Mouse (Mus musculus) c-Kit-positive CD71-positive TER-119-negative erythroid progenitor cells, embryonic 14.5 days (primary cell): ENCODE results near the gene Copa.

Experiments
- DNase-seq: peaks from one replicate; pipeline ENCODE4 v3.0.0-alpha.2; 2013; ENCODE audit warnings: low read depth

Copa gene

DNA sequence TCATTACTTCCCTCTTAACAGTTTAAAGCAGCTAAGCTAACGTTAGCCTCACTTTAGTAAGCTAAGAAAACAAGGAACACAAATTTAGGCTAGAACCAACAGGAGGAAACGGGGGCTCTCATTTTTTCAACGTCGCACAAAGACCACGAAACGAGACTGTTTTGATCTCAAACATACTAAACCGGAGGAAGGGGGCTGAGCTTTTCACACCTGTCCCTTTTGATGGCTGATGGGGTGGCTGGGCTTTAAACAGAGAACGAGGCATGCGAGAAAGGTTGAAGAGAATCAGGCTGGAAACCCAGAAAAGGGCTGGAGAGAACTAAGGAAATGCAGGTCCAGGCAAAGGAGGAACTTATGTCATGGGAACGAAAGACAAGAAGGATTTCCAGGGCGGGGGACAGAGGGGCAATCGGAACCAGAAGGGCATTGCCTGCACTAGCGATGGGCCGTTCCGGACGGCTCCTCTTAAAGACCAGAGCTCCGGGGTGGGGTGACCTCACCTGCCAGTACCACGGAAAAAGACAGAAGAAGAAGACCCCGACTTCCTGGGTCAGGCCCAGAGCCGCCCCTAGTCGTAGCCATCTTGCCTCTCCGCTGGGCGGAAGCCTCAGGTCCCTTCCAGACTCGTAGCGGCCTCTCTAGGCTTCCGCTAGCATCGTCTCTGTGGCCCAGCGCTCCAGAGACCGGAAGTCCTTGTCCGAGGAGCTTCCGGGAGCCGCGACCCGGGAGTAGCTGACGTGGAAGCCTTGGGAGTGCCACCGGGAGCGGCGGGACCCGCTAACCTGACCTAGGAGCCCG is at the start of gene Copa, which contains the start of gene Ncstn:
TSS of gene Copa (plus strand) at position 429 of the 798 bp plus-strand sequence.
TSS of gene Ncstn (minus strand) at position 695 of the 798 bp plus-strand sequence.
- DNase-seq: peak; percentile 88

DNA sequence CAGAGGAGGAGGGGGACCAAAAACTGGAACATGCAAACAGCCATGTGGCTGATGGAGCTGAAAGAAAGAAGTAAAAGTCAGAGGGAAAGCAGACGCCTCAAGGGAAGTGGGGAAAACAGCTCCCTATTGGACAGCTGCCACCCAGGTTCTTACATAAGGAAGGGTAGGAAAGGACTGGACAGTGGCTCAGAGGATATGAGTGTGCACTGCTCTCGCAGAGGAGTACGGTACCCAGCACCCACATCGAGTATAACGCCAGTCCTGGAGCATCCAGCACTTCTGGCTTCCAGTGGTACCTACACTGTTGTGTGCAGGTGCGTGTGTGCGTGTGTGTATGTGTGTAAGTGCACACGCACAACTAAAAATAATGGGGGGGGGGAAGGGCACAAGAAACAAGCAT is 35.9 kb upstream of the Copa start:
- DNase-seq: no peak

DNA sequence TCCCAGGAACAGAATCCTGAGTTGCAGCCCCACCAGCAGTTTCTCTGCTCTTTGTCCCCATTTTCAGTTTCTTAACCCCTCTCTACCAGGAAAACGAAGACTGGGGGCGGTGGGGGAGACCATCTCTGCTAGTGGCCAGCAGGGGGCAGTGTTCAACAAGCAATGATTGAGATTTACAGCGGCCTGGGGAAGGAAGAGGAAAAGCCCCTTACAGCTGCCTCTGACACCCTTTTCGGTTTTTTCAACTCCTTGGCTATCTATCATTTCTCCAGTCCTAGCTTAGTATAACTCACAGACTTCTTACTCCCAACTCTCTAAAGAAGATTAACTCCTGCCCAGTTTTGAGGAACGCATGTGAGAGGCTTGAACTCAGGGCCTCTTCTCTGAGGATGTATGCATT is 35.4 kb upstream of the Copa start:
- DNase-seq: peak; percentile 61

DNA sequence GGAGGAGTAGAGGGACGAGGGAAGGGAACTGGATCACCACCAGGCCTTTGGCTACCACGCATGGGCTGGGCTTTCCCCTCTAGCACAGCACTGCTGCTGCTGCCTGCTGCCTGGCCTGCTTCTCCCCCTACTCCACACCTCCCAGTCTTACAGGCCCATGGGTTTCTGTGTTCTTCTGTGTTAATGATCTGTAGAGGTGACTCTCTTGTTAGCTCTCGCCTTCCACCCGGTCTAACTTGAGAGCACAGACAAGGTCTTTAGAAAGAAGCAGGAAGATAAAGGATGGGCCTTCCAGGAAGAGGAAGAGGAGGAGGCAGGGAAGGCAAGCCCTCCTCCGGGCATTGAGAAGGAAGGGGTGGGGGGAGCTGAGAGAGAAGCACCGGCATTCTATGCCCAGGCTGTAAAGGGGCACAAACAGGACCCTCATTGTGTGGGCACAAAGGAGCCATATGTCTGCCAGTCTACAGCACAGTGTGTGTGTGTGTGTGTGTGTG is 34.0 kb upstream of the Copa start:
- no peak for DNase-seq

DNA sequence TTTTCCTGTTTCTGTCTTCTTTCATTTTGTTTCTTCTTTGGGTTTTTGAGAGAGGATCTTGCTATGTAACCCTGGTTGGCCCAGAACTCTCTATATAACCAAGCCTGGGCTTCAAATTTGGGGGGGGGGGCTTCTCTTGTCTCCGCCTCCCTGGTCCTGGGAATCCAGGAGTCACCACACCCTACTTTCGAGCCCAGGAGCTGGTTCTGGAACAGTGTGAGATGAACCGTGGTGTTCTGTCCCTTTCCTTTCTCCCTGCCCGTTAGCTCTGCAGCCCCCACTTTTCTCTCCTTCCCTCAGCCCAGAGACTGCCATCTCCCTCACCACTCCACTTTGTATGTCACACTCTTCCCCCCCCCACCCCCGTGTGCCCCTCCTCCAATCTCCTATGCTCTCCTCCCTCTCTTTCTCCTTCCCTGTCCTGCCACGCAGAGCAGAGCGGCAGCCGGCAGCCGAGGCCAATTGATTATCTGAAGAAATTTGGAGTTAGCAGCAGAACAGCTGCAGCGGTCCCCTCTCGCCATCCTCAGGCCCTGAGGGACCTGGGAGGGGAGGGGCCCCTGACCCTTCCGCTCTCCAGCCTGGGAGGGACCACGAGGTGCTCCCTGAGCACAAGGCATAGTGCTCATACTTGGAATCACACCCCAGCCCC is 33.1 kb upstream of the Copa start:
- no peak for DNase-seq

DNA sequence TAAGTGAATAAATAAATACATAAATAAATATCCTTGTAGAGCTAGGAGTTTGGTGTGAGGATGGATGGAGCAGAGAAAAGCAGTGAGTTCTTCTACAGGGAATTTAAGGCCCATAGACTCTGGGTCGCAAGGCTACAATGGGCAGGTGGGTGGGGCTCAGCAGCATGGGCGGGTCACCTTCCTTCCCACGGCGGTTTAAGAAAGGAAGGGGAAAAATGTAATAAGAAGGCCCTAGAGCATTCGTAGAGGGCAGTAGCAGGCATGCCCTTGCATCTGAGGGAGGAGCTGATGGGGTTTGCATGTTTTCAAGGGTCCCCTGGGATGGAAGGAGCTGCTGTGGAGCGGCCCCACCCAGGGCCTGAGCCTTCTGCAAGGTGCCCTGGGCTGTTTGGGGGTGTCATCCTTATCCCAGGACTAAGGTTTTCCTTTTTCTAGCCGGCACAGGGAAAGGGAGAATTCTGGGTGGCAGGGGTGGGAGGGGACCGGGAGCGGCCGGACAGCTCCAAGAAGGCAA is 29.5 kb upstream of the Copa start:
- no peak for DNase-seq

DNA sequence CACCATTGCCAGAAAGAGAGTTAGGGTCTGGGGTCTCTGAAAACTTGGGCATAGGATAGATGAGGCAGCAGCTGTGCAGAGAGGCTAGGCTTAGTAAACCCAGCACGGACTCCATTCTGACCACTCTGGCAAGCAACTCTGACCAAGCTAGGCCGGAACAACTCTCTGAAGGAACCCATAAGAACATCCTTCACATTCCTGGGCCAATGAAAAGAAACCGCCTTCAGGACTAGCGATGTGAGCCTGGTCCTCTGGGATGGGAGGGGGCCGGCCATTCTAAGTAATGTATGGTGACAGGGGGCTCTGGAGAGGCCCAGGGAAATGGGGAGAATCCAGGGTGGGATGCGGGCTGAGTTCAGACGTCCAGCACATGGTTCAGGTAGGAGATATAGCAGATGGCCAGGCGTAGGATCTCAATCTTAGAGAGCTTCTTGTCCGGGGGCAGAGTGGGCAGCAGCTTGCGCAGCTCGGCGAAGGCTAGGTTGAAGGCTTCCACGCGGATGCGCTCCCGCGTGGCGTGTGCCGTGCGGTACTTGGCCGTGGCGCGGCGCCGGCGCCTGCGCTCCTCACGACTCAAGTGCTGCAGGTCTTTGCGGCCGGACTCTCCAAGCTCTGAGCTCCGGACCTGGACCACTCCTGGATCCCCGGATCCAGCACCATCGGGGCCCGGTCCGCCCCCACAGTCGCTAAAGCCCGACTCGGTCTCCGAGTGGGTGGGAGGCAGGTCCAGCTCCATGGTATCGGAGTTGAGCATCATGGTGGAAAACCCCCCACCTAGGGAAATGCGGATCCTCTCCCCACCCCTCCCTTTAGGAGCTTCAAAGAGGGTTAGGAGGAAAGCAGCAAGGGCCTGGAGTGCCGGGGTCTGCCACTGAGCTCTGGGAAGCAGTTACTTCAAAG is 28.5 kb upstream of the Copa start:
- no peak for DNase-seq

DNA sequence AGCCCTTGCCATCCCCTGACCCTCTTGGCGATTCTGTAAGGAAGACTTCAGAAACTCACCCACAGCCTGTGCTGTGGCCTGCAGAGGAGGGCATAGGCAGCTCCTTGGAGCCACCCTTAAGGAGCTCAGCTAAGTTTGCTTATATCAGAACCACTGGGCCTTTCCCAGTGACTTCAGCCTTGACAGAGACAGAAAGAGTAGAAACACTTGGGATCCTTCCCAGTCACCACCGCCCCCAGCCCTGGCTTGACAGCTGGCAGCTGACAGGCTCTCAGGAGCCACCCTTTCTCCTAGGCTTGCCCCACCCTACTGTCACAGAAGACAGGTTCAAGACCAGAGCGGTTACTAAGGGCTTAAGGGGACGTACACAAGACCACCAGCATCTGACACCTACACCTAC is 26.1 kb upstream of the Copa start:
- DNase-seq: no peak

DNA sequence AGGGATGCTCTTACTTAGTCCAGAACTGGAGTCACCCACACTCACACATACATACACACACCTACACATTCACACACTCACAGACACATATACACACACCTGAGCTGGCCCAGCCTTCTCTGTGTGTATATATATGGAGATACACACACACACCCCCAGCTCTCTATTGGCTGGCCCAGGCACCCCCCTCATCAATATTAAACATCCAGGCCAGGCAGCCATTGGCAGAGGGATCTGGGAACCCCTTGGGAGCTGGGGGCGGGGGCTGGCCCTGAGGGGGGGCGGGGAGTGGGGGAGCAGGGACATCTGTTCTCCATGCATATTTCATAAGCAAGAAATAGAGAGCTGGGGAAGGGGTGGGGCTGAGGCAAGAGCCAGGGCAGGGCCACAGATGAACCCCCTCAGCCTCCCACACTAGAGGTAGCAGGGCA is 24.8 kb upstream of the Copa start, which contains the start of gene Nhlh1:
TSS of gene Nhlh1 (minus strand) at position 83 of the 431 bp plus-strand sequence.
- no peak for DNase-seq

DNA sequence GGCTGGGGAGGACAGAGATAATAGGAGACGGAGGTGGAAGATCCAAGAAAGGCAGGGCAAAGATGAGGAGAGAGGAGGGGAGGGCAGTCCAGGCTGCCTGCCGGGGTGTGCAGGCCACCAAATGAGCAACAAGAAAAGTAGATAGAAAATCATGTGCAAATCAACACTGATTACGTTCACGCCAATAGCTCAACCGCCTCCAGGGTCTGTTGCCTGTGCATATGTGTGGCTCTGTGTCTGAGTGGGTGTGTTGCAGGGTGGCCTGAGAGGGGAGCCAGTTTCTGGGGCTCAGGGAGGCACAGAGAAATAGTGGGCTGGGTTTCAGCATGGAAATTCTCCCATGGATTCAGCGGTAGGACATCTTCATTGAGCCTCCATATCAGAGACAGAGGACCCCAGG is 24.0 kb upstream of the Copa start:
- no peak for DNase-seq

DNA sequence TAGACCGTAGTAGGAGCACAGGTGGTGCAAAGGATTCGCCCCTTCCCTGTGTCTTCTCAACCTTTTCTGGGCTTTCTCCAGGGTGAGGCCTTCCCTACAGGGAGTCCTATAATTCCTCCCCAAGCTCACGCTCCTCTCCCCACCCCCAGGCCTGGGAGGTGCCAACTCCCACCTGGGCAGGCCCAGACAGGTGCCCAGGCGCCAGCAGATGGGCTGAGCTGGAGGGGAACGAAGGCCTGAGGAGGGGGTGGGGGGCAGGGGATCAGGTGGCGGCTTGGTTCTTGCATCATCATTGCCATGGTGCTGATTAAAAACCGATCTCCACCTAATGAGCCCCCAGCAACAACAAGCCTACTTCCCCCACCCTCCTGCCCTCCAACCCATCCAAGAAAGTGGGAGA is 23.5 kb upstream of the Copa start:
- no peak for DNase-seq

DNA sequence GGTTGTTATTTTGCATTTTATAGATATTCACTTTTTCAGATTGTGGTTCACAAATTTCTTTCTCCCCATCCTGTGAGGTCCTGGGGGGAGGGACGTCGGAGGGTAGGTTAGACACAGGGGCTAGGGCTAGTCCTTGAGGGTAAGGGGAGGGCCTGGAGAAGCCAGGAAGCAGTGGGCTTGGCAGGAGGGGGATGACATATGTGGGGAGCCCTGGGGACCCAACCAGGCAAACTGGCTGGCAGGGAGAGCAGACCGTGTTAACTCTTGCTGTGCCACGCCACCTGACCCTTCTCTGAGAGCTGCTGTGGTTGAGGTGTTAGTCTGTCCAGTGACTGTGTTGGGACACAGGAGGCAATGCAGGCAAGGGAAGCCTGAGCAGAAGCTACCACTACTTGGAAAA is 21.7 kb upstream of the Copa start:
- no peak for DNase-seq

DNA sequence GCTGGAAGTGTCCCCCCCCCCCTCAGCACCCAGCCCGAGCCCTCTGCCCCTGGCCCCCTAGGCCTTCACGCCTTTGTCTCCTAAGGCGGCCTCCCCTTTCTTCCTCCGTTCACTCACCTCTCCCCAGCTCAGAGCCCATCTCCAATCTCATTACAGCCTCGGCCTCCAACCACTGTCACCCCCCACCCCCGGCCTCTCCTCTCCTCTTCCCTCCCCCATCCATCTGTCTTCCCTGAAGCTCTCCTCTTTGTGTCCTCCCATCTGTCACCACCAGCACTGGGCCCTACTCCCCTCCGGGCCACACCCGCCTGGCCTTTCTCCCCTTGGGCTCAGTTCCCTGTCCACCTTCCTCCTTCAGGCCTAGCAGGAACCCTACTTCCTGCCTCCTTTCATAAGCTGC is 21.1 kb upstream of the Copa start:
- DNase-seq: no peak

DNA sequence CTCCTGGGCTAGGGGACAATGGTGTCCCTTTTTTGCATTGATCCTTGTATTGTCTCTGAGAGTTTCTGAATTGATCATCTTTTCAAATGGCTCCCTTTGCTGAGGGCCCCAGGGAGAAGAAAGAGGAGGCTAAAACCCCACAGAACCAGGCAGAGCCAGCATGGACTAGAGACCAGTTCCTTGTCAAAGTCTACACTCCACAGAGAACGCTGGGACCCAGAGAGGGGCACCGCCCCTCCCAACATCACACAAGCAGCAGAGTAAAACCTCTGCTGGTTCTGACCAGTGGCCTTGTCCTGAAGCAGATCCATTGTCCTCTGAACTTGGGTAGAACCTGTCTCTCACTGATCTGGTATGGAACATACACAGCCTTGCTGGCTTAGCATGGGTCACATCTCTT is 20.2 kb upstream of the Copa start:
- DNase-seq: no peak

DNA sequence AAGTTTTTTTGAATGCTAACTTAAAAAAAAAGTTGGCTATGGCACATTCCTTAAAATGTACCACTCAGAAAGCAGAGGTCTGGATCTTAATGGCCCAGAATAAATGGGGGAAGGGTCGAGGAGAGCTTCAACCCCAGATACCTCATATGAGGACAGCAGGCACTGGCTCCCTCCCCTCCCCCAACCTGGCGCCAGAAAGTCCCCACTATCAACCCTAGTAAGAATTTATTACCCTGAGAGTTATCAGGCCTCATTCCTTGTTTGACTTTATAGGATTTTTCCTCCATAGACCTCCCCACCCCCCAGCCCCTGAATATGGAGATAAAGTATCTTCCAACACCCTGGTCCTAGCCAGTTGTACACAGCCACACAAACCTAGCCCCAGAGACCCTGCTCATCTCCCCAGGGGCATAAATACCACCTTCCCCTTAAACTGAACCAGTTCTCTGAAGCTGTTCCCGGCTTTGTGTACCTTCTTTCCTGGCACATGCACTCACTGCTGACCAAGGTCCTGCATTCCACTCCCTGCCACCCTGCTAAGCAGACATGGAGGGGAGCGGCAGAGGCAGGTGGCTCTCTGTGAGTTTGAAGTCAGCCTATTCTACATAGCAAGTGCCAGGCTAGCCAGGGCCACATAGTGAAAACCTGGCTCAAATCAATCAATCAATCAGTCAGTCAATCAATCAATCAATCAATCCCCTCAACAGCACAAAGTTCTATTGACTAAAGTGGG is 18.9 kb upstream of the Copa start:
- no peak for DNase-seq

DNA sequence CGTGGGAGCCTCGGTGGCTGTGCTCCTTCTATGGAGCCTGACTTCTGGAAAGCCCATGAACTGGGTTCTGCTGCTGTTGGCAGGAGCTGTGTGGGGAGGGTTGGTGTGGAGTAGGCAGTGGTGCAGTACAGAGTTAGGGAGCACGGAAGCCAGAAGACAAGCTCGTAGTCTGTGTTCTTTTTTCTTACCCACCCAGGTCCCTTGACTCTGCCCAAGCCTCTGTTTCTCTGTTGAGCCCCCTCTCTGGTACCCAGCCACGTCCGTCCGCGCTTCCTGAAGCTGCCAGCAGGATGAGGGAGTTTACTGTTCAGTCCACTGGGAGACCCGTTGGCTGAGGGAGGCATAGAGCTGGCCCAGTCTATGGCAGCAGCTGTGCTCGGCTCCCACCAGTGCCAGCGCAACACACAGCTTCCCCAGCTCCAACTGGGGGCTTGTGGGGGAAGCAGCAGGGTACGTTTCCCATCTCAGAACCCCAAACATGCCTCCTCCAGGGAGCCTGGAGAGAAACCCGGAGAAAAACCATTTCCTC is 17.7 kb upstream of the Copa start:
- no peak for DNase-seq

DNA sequence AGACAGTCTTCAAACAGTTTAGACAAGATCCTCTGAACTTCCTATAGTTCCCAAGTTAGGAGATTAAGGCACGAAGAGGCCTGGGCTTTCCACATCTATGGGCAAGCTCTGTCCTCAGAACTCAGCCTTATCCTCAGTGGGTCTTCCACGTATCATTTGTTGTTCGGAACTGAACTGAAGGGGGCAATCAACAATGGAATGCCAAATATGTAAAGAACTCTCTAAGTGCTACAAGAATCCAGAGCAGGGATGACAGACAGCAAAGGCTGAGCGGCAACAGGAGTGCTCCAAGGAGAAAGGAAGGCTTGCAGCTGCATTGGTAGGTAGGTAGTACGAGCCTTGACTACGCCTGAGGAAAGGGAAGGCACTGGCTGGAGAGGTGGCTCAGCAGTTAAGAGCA is 12.1 kb upstream of the Copa start:
- no peak for DNase-seq

DNA sequence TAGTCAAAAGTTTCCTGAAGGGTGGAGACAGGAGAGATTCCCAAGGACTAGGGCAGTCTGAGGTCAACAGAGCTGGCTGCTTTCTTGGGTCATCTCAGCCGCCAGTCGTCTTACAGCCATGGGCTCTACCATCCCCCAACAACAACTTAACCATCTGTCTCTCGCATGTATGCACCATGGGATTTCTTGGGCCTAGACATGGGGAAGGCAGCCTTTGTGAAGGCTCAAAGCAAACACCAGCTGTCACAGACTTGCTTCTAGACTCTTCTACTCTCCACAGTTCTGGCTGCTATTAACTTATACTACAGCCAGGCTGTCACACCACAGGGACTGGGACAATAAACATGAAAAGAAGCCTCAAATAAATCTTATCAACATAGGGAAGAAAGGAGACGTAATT is 10.8 kb upstream of the Copa start:
- DNase-seq: no peak

DNA sequence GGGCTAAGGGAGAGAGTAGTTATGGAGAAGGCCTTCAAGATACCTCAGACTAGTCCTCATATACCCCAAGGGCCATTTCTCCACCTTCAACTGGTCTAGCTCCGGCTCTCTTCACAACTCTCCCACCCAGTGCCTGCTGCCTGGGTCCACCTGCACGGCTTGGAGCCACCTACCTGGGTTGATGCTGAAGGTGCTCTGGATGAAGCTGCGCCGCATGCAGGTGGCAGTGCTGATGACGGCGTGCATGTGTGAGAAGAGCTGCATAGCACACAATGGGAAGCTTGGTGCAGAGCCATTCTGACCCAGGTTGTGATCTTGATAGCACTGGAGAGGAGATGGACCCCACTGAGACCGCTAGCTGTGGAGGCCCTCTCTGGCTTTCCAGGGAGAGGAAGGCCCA is 9.7 kb upstream of the Copa start:
- no peak for DNase-seq

DNA sequence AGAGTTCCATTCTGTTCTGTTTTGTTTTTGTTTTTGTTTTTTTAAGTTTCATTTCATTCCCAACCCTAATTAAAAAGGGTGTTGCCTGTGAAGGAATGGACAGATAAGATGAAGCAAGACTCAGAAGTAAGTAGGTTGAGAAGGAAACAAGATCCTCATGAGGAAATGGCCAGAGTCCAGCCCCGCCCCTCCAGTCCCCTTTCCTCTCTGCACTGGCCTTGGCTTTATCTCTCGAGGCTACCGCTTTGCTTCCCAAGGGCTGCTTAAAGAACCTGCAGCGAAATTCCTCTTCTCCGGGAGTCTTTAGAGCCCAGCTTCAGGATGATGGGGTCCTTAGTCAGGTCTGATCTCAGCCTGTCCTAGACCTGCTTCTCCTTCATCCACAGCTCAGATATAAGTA is 4.3 kb upstream of the Copa start:
- DNase-seq: no peak

DNA sequence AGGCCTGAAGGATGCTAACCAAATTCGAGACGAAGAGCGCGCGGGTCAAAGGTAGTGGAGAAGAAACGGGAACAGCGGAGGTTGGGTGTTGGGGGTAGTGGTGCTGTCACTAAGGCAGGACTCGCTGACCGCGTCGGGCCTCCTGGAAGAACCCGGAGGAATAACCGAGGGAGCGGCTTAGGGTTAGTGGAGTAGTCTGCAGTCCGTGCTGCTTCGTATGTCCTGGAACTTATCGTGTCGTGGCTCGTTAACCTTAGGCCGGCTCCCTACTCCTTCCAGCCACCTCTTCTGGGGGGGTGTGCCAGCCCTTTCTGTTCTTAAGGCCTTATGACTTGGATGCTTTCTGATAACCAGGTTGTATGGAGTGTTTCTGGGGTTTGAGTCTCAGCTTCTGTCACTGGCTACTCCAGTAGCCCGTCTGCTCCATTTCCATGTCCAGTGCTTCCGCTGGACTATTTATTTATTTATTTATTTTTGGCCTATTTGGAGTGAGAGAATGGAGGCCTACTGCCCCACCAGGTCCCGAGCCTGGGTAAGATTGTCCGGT is 643 bp downstream of the Copa start:
- DNase-seq: peak; percentile 35
